Mouse (Mus musculus): ENCODE results near the gene Gzmg.
"Not testable (repeated sequence)": the region's sequence is repeated elsewhere in the genome, so short reads cannot be mapped to it uniquely, and the experiment has no call there.

The Gzmg gene

GRCm38 (mm10) chr14:56159479-56159878 is at the start of gene Gzmg:
Gene Gzmg, minus strand, starts transcription at chr14:56159579.
- not testable (repeated sequence) for DNase-seq (ENCODE audit: low spot score in 2 of 2)

- DNase-seq (ENCODE audit: low spot score in 2 of 2) = no peak
Measured at GRCm38 (mm10) chr14:56205613-56206012, 46.2 kb upstream of the Gzmg start.

GRCm38 (mm10) chr14:56205021-56205420 is 45.6 kb upstream of the Gzmg start:
- DNase-seq (ENCODE audit: low spot score in 2 of 2) = not testable (repeated sequence)

GRCm38 (mm10) chr14:56203975-56204374 is 44.6 kb upstream of the Gzmg start:
- DNase-seq (ENCODE audit: low spot score in 2 of 2) = peak; percentile 22 to 47

- DNase-seq (ENCODE audit: low spot score in 2 of 2) = no peak
Measured at GRCm38 (mm10) chr14:56186946-56187345, 27.6 kb upstream of the Gzmg start.

- DNase-seq (ENCODE audit: low spot score in 2 of 2) = no peak
Measured at GRCm38 (mm10) chr14:56186521-56186920, 27.1 kb upstream of the Gzmg start.

GRCm38 (mm10) chr14:56177651-56178050 is 18.3 kb upstream of the Gzmg start:
- DNase-seq (ENCODE audit: low spot score in 2 of 2) = peak in 1 of 2 experiments; percentile 25

GRCm38 (mm10) chr14:56174499-56174898 is 15.1 kb upstream of the Gzmg start, which contains the start of gene Gzmn:
Gene Gzmn, minus strand, starts transcription at chr14:56174599.
- DNase-seq (ENCODE audit: low spot score in 2 of 2) = no peak

GRCm38 (mm10) chr14:56173396-56173795 is 14.0 kb upstream of the Gzmg start:
- no peak for DNase-seq (ENCODE audit: low spot score in 2 of 2)

- DNase-seq (ENCODE audit: low spot score in 2 of 2) = no peak
Measured at GRCm38 (mm10) chr14:56172744-56173143, 13.4 kb upstream of the Gzmg start.

- no peak for DNase-seq (ENCODE audit: low spot score in 2 of 2)
Measured at GRCm38 (mm10) chr14:56168009-56168408, 8.6 kb upstream of the Gzmg start.

GRCm38 (mm10) chr14:56162109-56162508 is 2.7 kb upstream of the Gzmg start:
- DNase-seq (ENCODE audit: low spot score in 2 of 2) = no peak

- DNase-seq (ENCODE audit: low spot score in 2 of 2) = no peak
Measured at GRCm38 (mm10) chr14:56155340-56155739, 4.0 kb downstream of the Gzmg start.

- DNase-seq (ENCODE audit: low spot score in 2 of 2) = not testable (repeated sequence)
Measured at GRCm38 (mm10) chr14:56133675-56134074, 25.7 kb downstream of the Gzmg start.

- DNase-seq (ENCODE audit: low spot score in 2 of 2) = not testable (repeated sequence)
Measured at GRCm38 (mm10) chr14:56132508-56132907, 26.9 kb downstream of the Gzmg start, which contains the start of gene Gzmd. Gene Gzmd, minus strand, starts transcription at chr14:56132608.

- no peak for DNase-seq (ENCODE audit: low spot score in 2 of 2)
Measured at GRCm38 (mm10) chr14:56128341-56128740, 31.0 kb downstream of the Gzmg start.

- no peak for DNase-seq (ENCODE audit: low spot score in 2 of 2)
Measured at GRCm38 (mm10) chr14:56123516-56123915, 35.9 kb downstream of the Gzmg start.

- no peak for DNase-seq (ENCODE audit: low spot score in 2 of 2)
Measured at GRCm38 (mm10) chr14:56120525-56120924, 38.9 kb downstream of the Gzmg start, which contains the start of gene Gzme. Gene Gzme, minus strand, starts transcription at chr14:56120625.

GRCm38 (mm10) chr14:56115531-56116310 is 43.7 kb downstream of the Gzmg start:
- not testable (repeated sequence) for DNase-seq (ENCODE audit: low spot score in 2 of 2)
